Mouse (Mus musculus): ENCODE measurements around the gene Tanc1. TPM values are rescaled to one million over a fixed set of nuclear protein-coding genes. Genes with fewer than 3 reads are reported as not detected.

Gene Tanc1
- polyA plus RNA-seq, 1 experiment from 2014 or later = 24.8 TPM

GRCm38 (mm10) chr2:59675270-59675995, 63.6 kb downstream of the Tanc1 start:
- peak overlapping the region; percentile 18; the same call in 1 of the 2 replicates for H3K27ac ChIP-seq (ENCODE audit: low read depth)
- H3K36me3 ChIP-seq (ENCODE audit: control insufficient read depth, insufficient read depth, low read length) = no peaks in the 10 kb centered on the region
- WGBS = 48% methylated on average over 17 of the region's 17 CpGs
- H3K9me3 ChIP-seq (ENCODE audit: control insufficient read depth, low read length) = no peaks in the 10 kb centered on the region
- H3K27me3 ChIP-seq (replicated peaks; ENCODE audit: control insufficient read depth, insufficient read depth, low read length) = no peaks in the 10 kb centered on the region
- H3K4me2 ChIP-seq (ENCODE audit: low read length) = no peak overlapping the region
- H3K4me3 ChIP-seq (ENCODE audit: low read depth, low read length) = no peak overlapping the region
- peaks cover 36% of the 10 kb centered on the region for H3K4me1 ChIP-seq (replicated peaks; ENCODE audit: control insufficient read depth, insufficient read depth, low read length)
- H3K9ac ChIP-seq (ENCODE audit: low read length) = no peak overlapping the region
- no peak for DNase-seq (ENCODE audit: low spot score)
- no peak for ATAC-seq (replicated peaks; ENCODE audit: low FRiP score, low TSS enrichment, low read depth)

DNA sequence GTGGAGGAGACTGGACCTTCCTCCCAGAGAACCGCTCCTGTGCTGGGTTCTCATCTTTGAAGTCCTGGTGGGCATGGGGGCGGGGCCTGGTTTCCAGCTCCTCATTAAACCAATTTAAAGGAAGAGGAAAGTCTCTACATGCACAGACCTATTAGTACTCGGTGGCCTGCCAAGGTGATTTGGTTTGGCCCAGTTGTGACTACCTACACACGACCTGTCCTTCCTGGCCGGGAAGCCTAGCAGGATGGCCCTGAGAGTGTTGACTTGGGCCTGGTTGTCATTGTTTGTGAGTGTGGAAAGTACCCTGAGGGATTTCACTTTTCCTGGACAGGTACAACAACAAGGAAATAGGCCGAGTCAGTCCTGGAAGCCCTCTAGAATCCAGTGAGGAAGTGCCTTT, 64.2 kb downstream of the Tanc1 start:
- Histone ChIP-seq H3K36me3 (ENCODE audit: control insufficient read depth, insufficient read depth, low read length) (no peaks in the 10 kb centered on the region), H3K4me2 (ENCODE audit: low read length) (no peak overlapping the region), H3K4me3 (ENCODE audit: low read depth, low read length) (no peak overlapping the region), H3K9me3 (ENCODE audit: control insufficient read depth, low read length) (no peaks in the 10 kb centered on the region), H3K27ac (ENCODE audit: low read depth) (peak overlapping the region; percentile 10; the same call in 1 of the 2 replicates), H3K27me3 (replicated peaks; ENCODE audit: control insufficient read depth, insufficient read depth, low read length) (no peaks in the 10 kb centered on the region), H3K9ac (ENCODE audit: low read length) (no peak overlapping the region), H3K4me1 (replicated peaks; ENCODE audit: control insufficient read depth, insufficient read depth, low read length) (peaks cover 35% of the 10 kb centered on the region)
- WGBS = 65% methylated on average over 6 of the region's 6 CpGs
- no peak for ATAC-seq (replicated peaks; ENCODE audit: low FRiP score, low TSS enrichment, low read depth)
- no peak for DNase-seq (ENCODE audit: low spot score)

- H3K9ac ChIP-seq (ENCODE audit: low read length) = no peak overlapping the region
- 35% methylated on average over 6 of the region's 6 CpGs for WGBS
- peak overlapping the region; percentile 10; the same call in 1 of the 2 replicates for H3K27ac ChIP-seq (ENCODE audit: low read depth)
- no peak for DNase-seq (ENCODE audit: low spot score)
- H3K9me3 ChIP-seq (ENCODE audit: control insufficient read depth, low read length) = no peaks in the 10 kb centered on the region
- no peak overlapping the region for H3K4me3 ChIP-seq (ENCODE audit: low read depth, low read length)
- peak; percentile 56 for ATAC-seq (replicated peaks; ENCODE audit: low FRiP score, low TSS enrichment, low read depth)
- no peaks in the 10 kb centered on the region for H3K27me3 ChIP-seq (replicated peaks; ENCODE audit: control insufficient read depth, insufficient read depth, low read length)
- no peaks in the 10 kb centered on the region for H3K36me3 ChIP-seq (ENCODE audit: control insufficient read depth, insufficient read depth, low read length)
- peaks cover 35% of the 10 kb centered on the region for H3K4me1 ChIP-seq (replicated peaks; ENCODE audit: control insufficient read depth, insufficient read depth, low read length)
- H3K4me2 ChIP-seq (ENCODE audit: low read length) = no peak overlapping the region
These were observed 64.6 kb downstream of the Tanc1 start for GRCm38 (mm10) chr2:59676442-59676841.

- Histone ChIP-seq H3K4me3 (ENCODE audit: low read depth, low read length) (no peak overlapping the region), H3K9ac (ENCODE audit: low read length) (no peak overlapping the region), H3K36me3 (ENCODE audit: control insufficient read depth, insufficient read depth, low read length) (no peaks in the 10 kb centered on the region), H3K4me2 (ENCODE audit: low read length) (no peak overlapping the region), H3K27me3 (replicated peaks; ENCODE audit: control insufficient read depth, insufficient read depth, low read length) (no peaks in the 10 kb centered on the region), H3K27ac (ENCODE audit: low read depth) (no peak overlapping the region), H3K9me3 (ENCODE audit: control insufficient read depth, low read length) (no peaks in the 10 kb centered on the region), H3K4me1 (replicated peaks; ENCODE audit: control insufficient read depth, insufficient read depth, low read length) (peaks cover 36% of the 10 kb centered on the region)
- no peak for ATAC-seq (replicated peaks; ENCODE audit: low FRiP score, low TSS enrichment, low read depth)
- DNase-seq (ENCODE audit: low spot score) = no peak
- WGBS = 81% methylated on average over 10 of the region's 10 CpGs
These were observed 67.7 kb downstream of the Tanc1 start for GRCm38 (mm10) chr2:59679424-59680020.

- ATAC-seq (replicated peaks; ENCODE audit: low FRiP score, low TSS enrichment, low read depth) = no peak
- H3K9ac ChIP-seq (ENCODE audit: low read length) = no peak overlapping the region
- WGBS = 73% methylated on average over 5 of the region's 5 CpGs
- no peaks in the 10 kb centered on the region for H3K36me3 ChIP-seq (ENCODE audit: control insufficient read depth, insufficient read depth, low read length)
- no peaks in the 10 kb centered on the region for H3K9me3 ChIP-seq (ENCODE audit: control insufficient read depth, low read length)
- no peak overlapping the region for H3K27ac ChIP-seq (ENCODE audit: low read depth)
- H3K4me3 ChIP-seq (ENCODE audit: low read depth, low read length) = no peak overlapping the region
- H3K4me2 ChIP-seq (ENCODE audit: low read length) = no peak overlapping the region
- H3K27me3 ChIP-seq (replicated peaks; ENCODE audit: control insufficient read depth, insufficient read depth, low read length) = no peaks in the 10 kb centered on the region
- DNase-seq (ENCODE audit: low spot score) = no peak
- H3K4me1 ChIP-seq (replicated peaks; ENCODE audit: control insufficient read depth, insufficient read depth, low read length) = peaks cover 29% of the 10 kb centered on the region
These were observed 68.9 kb downstream of the Tanc1 start for GRCm38 (mm10) chr2:59680736-59681135.

GRCm38 (mm10) chr2:59681181-59681580, 69.3 kb downstream of the Tanc1 start:
- no peak overlapping the region for H3K4me2 ChIP-seq (ENCODE audit: low read length)
- DNase-seq (ENCODE audit: low spot score) (no peak), ATAC-seq (replicated peaks; ENCODE audit: low FRiP score, low TSS enrichment, low read depth) (no peak)
- H3K4me1 ChIP-seq (replicated peaks; ENCODE audit: control insufficient read depth, insufficient read depth, low read length) = peaks cover 28% of the 10 kb centered on the region
- no peaks in the 10 kb centered on the region for H3K27me3 ChIP-seq (replicated peaks; ENCODE audit: control insufficient read depth, insufficient read depth, low read length)
- no peak overlapping the region for H3K27ac ChIP-seq (ENCODE audit: low read depth)
- no peaks in the 10 kb centered on the region for H3K36me3 ChIP-seq (ENCODE audit: control insufficient read depth, insufficient read depth, low read length)
- H3K9me3 ChIP-seq (ENCODE audit: control insufficient read depth, low read length) = no peaks in the 10 kb centered on the region
- H3K4me3 ChIP-seq (ENCODE audit: low read depth, low read length) = no peak overlapping the region
- no peak overlapping the region for H3K9ac ChIP-seq (ENCODE audit: low read length)
- 75% methylated on average over 4 of the region's 4 CpGs for WGBS

DNA sequence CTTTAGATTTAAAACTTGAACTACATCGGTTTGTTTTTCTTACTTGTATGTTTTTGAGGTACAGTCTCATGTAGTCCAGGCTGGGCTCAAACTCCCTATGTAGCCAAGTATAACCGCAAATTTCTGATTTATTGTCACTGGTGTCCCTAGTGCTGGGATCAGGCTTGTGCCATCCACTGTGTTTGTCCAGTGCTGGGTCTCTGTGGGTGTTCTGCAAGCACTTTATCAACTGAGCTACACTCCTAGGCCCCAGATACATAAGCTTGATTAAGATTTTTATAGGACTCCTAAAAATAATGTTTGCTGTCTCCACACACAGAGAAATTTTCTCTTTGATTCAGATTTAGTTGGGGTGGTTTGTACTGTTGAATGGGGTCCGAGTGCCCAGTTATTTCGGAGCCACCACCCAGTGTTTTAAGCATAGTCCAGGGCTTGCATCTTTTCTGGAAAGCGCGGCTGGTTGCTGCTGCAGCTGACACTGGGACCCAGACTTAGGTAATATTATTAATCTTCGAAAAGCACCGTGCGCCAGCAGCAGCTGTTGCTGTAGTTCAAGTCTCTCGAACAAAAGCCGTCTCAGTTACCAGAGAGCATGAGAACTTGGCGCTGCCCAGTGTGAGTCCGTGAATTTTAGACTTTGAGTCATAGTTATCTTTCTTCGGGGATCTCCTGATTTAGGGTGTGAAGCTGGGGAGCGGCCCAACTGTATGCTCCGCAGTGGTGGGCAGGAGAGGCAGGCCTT, 73.2 kb downstream of the Tanc1 start:
- H3K36me3 ChIP-seq (ENCODE audit: control insufficient read depth, insufficient read depth, low read length) = no peaks in the 10 kb centered on the region
- H3K4me1 ChIP-seq (replicated peaks; ENCODE audit: control insufficient read depth, insufficient read depth, low read length) = peaks cover 26% of the 10 kb centered on the region
- H3K4me2 ChIP-seq (ENCODE audit: low read length) = no peak overlapping the region
- ATAC-seq (replicated peaks; ENCODE audit: low FRiP score, low TSS enrichment, low read depth) = 0 out of 2 replicates have a peak, but pooled peaks have one; percentile 34
- H3K27ac ChIP-seq (ENCODE audit: low read depth) = no peak overlapping the region
- H3K27me3 ChIP-seq (replicated peaks; ENCODE audit: control insufficient read depth, insufficient read depth, low read length) = no peaks in the 10 kb centered on the region
- no peak overlapping the region for H3K4me3 ChIP-seq (ENCODE audit: low read depth, low read length)
- WGBS = 66% methylated on average over 16 of the region's 16 CpGs
- H3K9me3 ChIP-seq (ENCODE audit: control insufficient read depth, low read length) = no peaks in the 10 kb centered on the region
- DNase-seq (ENCODE audit: low spot score) = no peak
- no peak overlapping the region for H3K9ac ChIP-seq (ENCODE audit: low read length)

DNA sequence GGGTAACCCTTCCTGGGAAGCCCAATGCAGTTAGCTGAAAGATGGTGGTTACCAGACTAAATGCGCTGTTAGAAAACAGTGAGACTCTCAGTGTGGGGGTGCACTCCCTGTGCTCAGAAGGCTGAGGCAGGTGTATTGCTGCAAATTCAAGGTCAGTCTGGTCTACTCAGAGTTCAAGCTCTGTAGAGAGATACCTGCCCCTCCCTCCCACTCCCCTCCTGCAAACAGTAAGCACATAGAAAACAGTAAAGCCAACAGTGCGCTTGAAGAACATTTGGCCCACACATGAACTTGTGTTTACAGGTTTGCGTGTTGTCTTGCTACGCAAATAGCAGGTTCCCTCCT, 73.7 kb downstream of the Tanc1 start:
- no peaks in the 10 kb centered on the region for H3K36me3 ChIP-seq (ENCODE audit: control insufficient read depth, insufficient read depth, low read length)
- no peak overlapping the region for H3K9ac ChIP-seq (ENCODE audit: low read length)
- no peaks in the 10 kb centered on the region for H3K9me3 ChIP-seq (ENCODE audit: control insufficient read depth, low read length)
- H3K27ac ChIP-seq (ENCODE audit: low read depth) = no peak overlapping the region
- 96% methylated on average over 4 of the region's 4 CpGs for WGBS
- DNase-seq (ENCODE audit: low spot score) (no peak), ATAC-seq (replicated peaks; ENCODE audit: low FRiP score, low TSS enrichment, low read depth) (0 out of 2 replicates have a peak, but pooled peaks have one; percentile 7)
- no peaks in the 10 kb centered on the region for H3K27me3 ChIP-seq (replicated peaks; ENCODE audit: control insufficient read depth, insufficient read depth, low read length)
- H3K4me1 ChIP-seq (replicated peaks; ENCODE audit: control insufficient read depth, insufficient read depth, low read length) = peaks cover 23% of the 10 kb centered on the region
- H3K4me2 ChIP-seq (ENCODE audit: low read length) = no peak overlapping the region
- H3K4me3 ChIP-seq (ENCODE audit: low read depth, low read length) = no peak overlapping the region
